Mouse (Mus musculus): Measurements from ENCODE around the gene Tnfrsf13b. TPM values are rescaled to one million over a fixed set of nuclear protein-coding genes. Genes with fewer than 3 reads are reported as not detected.
"Not testable (repeated sequence)": the region's sequence is repeated elsewhere in the genome, so short reads cannot be mapped to it uniquely, and the experiment has no call there.

Gene Tnfrsf13b
- polyA plus RNA-seq, 1 experiment from 2014 or later, result 2.2 TPM

GRCm38 (mm10) chr11:61150233-61151001 is 23.9 kb downstream of the Tnfrsf13b start:
- Histone ChIP-seq H3K4me1 (peaks cover 9% of the 10 kb centered on the region; the same call in 1 of the 2 replicates), H3K27ac (replicated peaks) (no peak overlapping the region), H3K4me3 (replicated peaks) (no peak overlapping the region), H3K4me2 (replicated peaks) (no peak overlapping the region), H3K9ac (no peak overlapping the region), H3K36me3 (peaks cover 42% of the 10 kb centered on the region), H3K9me3 (replicated peaks) (no peaks in the 10 kb centered on the region), H3K27me3 (peaks cover 18% of the 10 kb centered on the region; the same call in 1 of the 2 replicates)
- no peak for ATAC-seq (ENCODE audit: insufficient number of reproducible peaks, low FRiP score, low TSS enrichment, low read depth)
- WGBS, result 67% methylated on average over 6 of the region's 6 CpGs

- no peak overlapping the region for H3K27ac ChIP-seq (replicated peaks)
- H3K9ac ChIP-seq, result no peak overlapping the region
- no peaks in the 10 kb centered on the region for H3K9me3 ChIP-seq (replicated peaks)
- ATAC-seq (ENCODE audit: insufficient number of reproducible peaks, low FRiP score, low TSS enrichment, low read depth), result no peak
- H3K36me3 ChIP-seq, result peaks cover 94% of the 10 kb centered on the region
- H3K4me3 ChIP-seq (replicated peaks), result no peak overlapping the region
- WGBS, result 93% methylated on average over 2 of the region's 2 CpGs
- H3K4me2 ChIP-seq (replicated peaks), result no peak overlapping the region
- H3K4me1 ChIP-seq, result no peaks in the 10 kb centered on the region
- no peaks in the 10 kb centered on the region for H3K27me3 ChIP-seq
Measured at GRCm38 (mm10) chr11:61155727-61156126, 29.2 kb downstream of the Tnfrsf13b start.

GRCm38 (mm10) chr11:61158141-61158540 is 31.6 kb downstream of the Tnfrsf13b start:
- no peak for ATAC-seq (ENCODE audit: insufficient number of reproducible peaks, low FRiP score, low TSS enrichment, low read depth)
- H3K4me3 ChIP-seq (replicated peaks), result no peak overlapping the region
- no peak overlapping the region for H3K9ac ChIP-seq
- H3K9me3 ChIP-seq (replicated peaks), result no peaks in the 10 kb centered on the region
- H3K27me3 ChIP-seq, result no peaks in the 10 kb centered on the region
- H3K4me2 ChIP-seq (replicated peaks), result no peak overlapping the region
- H3K27ac ChIP-seq (replicated peaks), result no peak overlapping the region
- H3K4me1 ChIP-seq, result no peaks in the 10 kb centered on the region
- WGBS, result 90% methylated on average over 3 of the region's 3 CpGs
- H3K36me3 ChIP-seq, result peaks cover 99% of the 10 kb centered on the region

- no peak for ATAC-seq (ENCODE audit: insufficient number of reproducible peaks, low FRiP score, low TSS enrichment, low read depth)
Measured at GRCm38 (mm10) chr11:61159796-61160732, 33.5 kb downstream of the Tnfrsf13b start.

GRCm38 (mm10) chr11:61161121-61161520 is 34.6 kb downstream of the Tnfrsf13b start:
- ATAC-seq (ENCODE audit: insufficient number of reproducible peaks, low FRiP score, low TSS enrichment, low read depth), result no peak
- Histone ChIP-seq H3K27ac (replicated peaks) (no peak overlapping the region), H3K9ac (no peak overlapping the region), H3K36me3 (peaks cover 98% of the 10 kb centered on the region), H3K4me3 (replicated peaks) (no peak overlapping the region), H3K27me3 (no peaks in the 10 kb centered on the region), H3K4me2 (replicated peaks) (no peak overlapping the region), H3K9me3 (replicated peaks) (no peaks in the 10 kb centered on the region), H3K4me1 (no peaks in the 10 kb centered on the region)
- WGBS, result 90% methylated on average over 13 of the region's 13 CpGs

More at GRCm38 (mm10) chr11:61159796-61160732, 33.5 kb downstream of the Tnfrsf13b start:
- Histone ChIP-seq H3K4me2 (replicated peaks) (no peak overlapping the region), H3K27ac (replicated peaks) (no peak overlapping the region), H3K4me1 (no peaks in the 10 kb centered on the region), H3K9me3 (replicated peaks) (no peaks in the 10 kb centered on the region), H3K9ac (no peak overlapping the region), H3K36me3 (peaks cover 99% of the 10 kb centered on the region), H3K4me3 (replicated peaks) (no peak overlapping the region), H3K27me3 (no peaks in the 10 kb centered on the region)
- 77% methylated on average over 11 of the region's 11 CpGs for WGBS

GRCm38 (mm10) chr11:61162776-61163175 is 36.2 kb downstream of the Tnfrsf13b start:
- Histone ChIP-seq H3K36me3 (peaks cover 98% of the 10 kb centered on the region), H3K27ac (replicated peaks) (no peak overlapping the region), H3K9ac (no peak overlapping the region), H3K4me1 (no peaks in the 10 kb centered on the region), H3K4me3 (replicated peaks) (no peak overlapping the region), H3K27me3 (no peaks in the 10 kb centered on the region), H3K9me3 (replicated peaks) (no peaks in the 10 kb centered on the region), H3K4me2 (replicated peaks) (no peak overlapping the region)
- 92% methylated on average over 14 of the region's 14 CpGs for WGBS
- no peak for ATAC-seq (ENCODE audit: insufficient number of reproducible peaks, low FRiP score, low TSS enrichment, low read depth)

- no peaks in the 10 kb centered on the region for H3K27me3 ChIP-seq
- no peak overlapping the region for H3K27ac ChIP-seq (replicated peaks)
- no peaks in the 10 kb centered on the region for H3K4me1 ChIP-seq
- no peak overlapping the region for H3K4me3 ChIP-seq (replicated peaks)
- H3K4me2 ChIP-seq (replicated peaks), result no peak overlapping the region
- H3K9ac ChIP-seq, result no peak overlapping the region
- WGBS, result 84% methylated on average over 3 of the region's 3 CpGs
- no peaks in the 10 kb centered on the region for H3K9me3 ChIP-seq (replicated peaks)
- peaks cover 98% of the 10 kb centered on the region for H3K36me3 ChIP-seq
- no peak for ATAC-seq (ENCODE audit: insufficient number of reproducible peaks, low FRiP score, low TSS enrichment, low read depth)
Measured at GRCm38 (mm10) chr11:61163341-61163740, 36.8 kb downstream of the Tnfrsf13b start.

GRCm38 (mm10) chr11:61164366-61164765 is 37.8 kb downstream of the Tnfrsf13b start:
- no peaks in the 10 kb centered on the region for H3K27me3 ChIP-seq
- peaks cover 88% of the 10 kb centered on the region for H3K36me3 ChIP-seq
- H3K4me3 ChIP-seq (replicated peaks), result no peak overlapping the region
- WGBS, result 94% methylated on average over 6 of the region's 6 CpGs
- ATAC-seq (ENCODE audit: insufficient number of reproducible peaks, low FRiP score, low TSS enrichment, low read depth), result no peak
- H3K4me1 ChIP-seq, result no peaks in the 10 kb centered on the region
- H3K27ac ChIP-seq (replicated peaks), result no peak overlapping the region
- no peak overlapping the region for H3K9ac ChIP-seq
- no peak overlapping the region for H3K4me2 ChIP-seq (replicated peaks)
- no peaks in the 10 kb centered on the region for H3K9me3 ChIP-seq (replicated peaks)

GRCm38 (mm10) chr11:61164881-61165280 is 38.3 kb downstream of the Tnfrsf13b start:
- Histone ChIP-seq H3K4me1 (no peaks in the 10 kb centered on the region), H3K9ac (no peak overlapping the region), H3K9me3 (replicated peaks) (no peaks in the 10 kb centered on the region), H3K4me2 (replicated peaks) (no peak overlapping the region), H3K27me3 (no peaks in the 10 kb centered on the region), H3K36me3 (peaks cover 83% of the 10 kb centered on the region), H3K27ac (replicated peaks) (no peak overlapping the region), H3K4me3 (replicated peaks) (no peak overlapping the region)
- 90% methylated on average over 10 of the region's 10 CpGs for WGBS
- no peak for ATAC-seq (ENCODE audit: insufficient number of reproducible peaks, low FRiP score, low TSS enrichment, low read depth)

- Histone ChIP-seq H3K4me1 (peaks cover 28% of the 10 kb centered on the region), H3K27me3 (no peaks in the 10 kb centered on the region), H3K4me2 (replicated peaks) (no peak overlapping the region), H3K4me3 (replicated peaks) (no peak overlapping the region), H3K36me3 (peaks cover 30% of the 10 kb centered on the region), H3K9ac (no peak overlapping the region), H3K27ac (replicated peaks) (no peak overlapping the region), H3K9me3 (replicated peaks) (no peaks in the 10 kb centered on the region)
- WGBS, result 80% methylated on average over 5 of the region's 5 CpGs
- ATAC-seq (ENCODE audit: insufficient number of reproducible peaks, low FRiP score, low TSS enrichment, low read depth), result no peak
Measured at GRCm38 (mm10) chr11:61170184-61170583, 43.6 kb downstream of the Tnfrsf13b start.

- ATAC-seq (ENCODE audit: insufficient number of reproducible peaks, low FRiP score, low TSS enrichment, low read depth), result not testable (repeated sequence)
Measured at GRCm38 (mm10) chr11:61173477-61173876, 46.9 kb downstream of the Tnfrsf13b start.

More at GRCm38 (mm10) chr11:61173477-61173876, 46.9 kb downstream of the Tnfrsf13b start:
- peak overlapping the region; percentile 100 for H3K4me3 ChIP-seq (replicated peaks)
- not testable (repeated sequence) for H3K9me3 ChIP-seq (replicated peaks); H3K9ac ChIP-seq; H3K27ac ChIP-seq (replicated peaks); H3K36me3 ChIP-seq; H3K27me3 ChIP-seq
- peak overlapping the region; percentile 64 for H3K4me2 ChIP-seq (replicated peaks)
- 24% methylated on average over 15 of the region's 15 CpGs for WGBS
- peaks cover 32% of the 10 kb centered on the region for H3K4me1 ChIP-seq
